Mouse (Mus musculus) stomach, embryonic 14.5 days (tissue): Measurements from ENCODE around the gene Fosl1. TPM values are rescaled to one million over a fixed set of nuclear protein-coding genes. Genes with fewer than 3 reads are reported as not detected.

Experiments used
- ATAC-seq: fragments of 200-750 bp; cut with Nextera tagmentation; 2 replicates; pipeline ENCODE4 v1.8.0; 2017; ENCODE audit warnings: low read depth, moderate TSS enrichment; ENCODE audit not compliant: insufficient number of reproducible peaks, insufficient read depth, low FRiP score
- H3K27ac ChIP-seq: fragments of 300-500 bp; sonication (generic); 2 replicates; pipeline ENCODE4 v1.5.1; 2014; ENCODE audit warnings: mild to moderate bottlenecking, low read length, moderate library complexity, mixed read lengths
- H3K27me3 ChIP-seq: fragments of 300-500 bp; sonication (generic); 2 replicates; pipeline ENCODE4 v1.6.1; 2014; ENCODE audit warnings: low read length, control low read depth, mixed read lengths; ENCODE audit not compliant: control insufficient read depth, insufficient read depth
- H3K36me3 ChIP-seq: fragments of 300-500 bp; sonication (generic); 2 replicates; pipeline ENCODE4 v1.6.1; 2014; ENCODE audit warnings: mild to moderate bottlenecking, control low read depth, low read length, moderate library complexity, mixed read lengths; ENCODE audit not compliant: control insufficient read depth, insufficient read depth
- H3K4me1 ChIP-seq: fragments of 300-500 bp; sonication (generic); 2 replicates; pipeline ENCODE4 v1.6.1; 2014; ENCODE audit warnings: low read length, control low read depth, mixed read lengths; ENCODE audit not compliant: control insufficient read depth, insufficient read depth
- H3K4me2 ChIP-seq: fragments of 300-500 bp; sonication (generic); replicated peaks from 2 replicates; pipeline ENCODE4 v1.6.1; 2014; ENCODE audit warnings: low read depth, low read length, control low read depth
- H3K4me3 ChIP-seq: fragments of 300-500 bp; sonication (generic); 2 replicates; pipeline ENCODE4 v1.5.1; 2014; ENCODE audit warnings: low read depth, low read length, control low read depth
- H3K9ac ChIP-seq: fragments of 300-500 bp; sonication (generic); replicated peaks from 2 replicates; pipeline ENCODE4 v1.6.1; 2014; ENCODE audit warnings: low read depth, mild to moderate bottlenecking, control low read depth, low read length, moderate library complexity, mixed read lengths
- H3K9me3 ChIP-seq: fragments of 300-500 bp; sonication (generic); 2 replicates; pipeline ENCODE4 v1.6.1; 2016; ENCODE audit warnings: low read depth, low read length, control low read depth; ENCODE audit not compliant: control insufficient read depth
- WGBS: fragments of 180-500 bp; shearing (Covaris S2); extraction: QIAGEN DNeasy Blood & Tissue Kit; methylation state at CpG from one replicate; pipeline ENCODE4 v1.1.7; 2014; 5-methylcytosine and 5-hydroxymethylcytosine counted together
- polyA plus RNA-seq: library from polyadenylated mRNA; unstranded; fragments of >200 nt; fragmentation: Nextera tagmentation; extraction: Ambion mirVana; gene quantifications from 2 replicates; pipeline ENCODE4 v1.2.1, GENCODE M21; 2014

Fosl1 gene
- polyA plus RNA-seq, 1 experiment from 2014 or later, result not detected

GRCm38 (mm10) chr19:5444371-5444908 lies 2.9 kb upstream of the Fosl1 start:
- no peak overlapping the region for H3K27ac ChIP-seq
- no peak for ATAC-seq
- 58% methylated on average over 9 of the region's 9 CpGs for WGBS
- H3K9ac ChIP-seq, result no peak overlapping the region
- H3K4me2 ChIP-seq, result no peak overlapping the region
- H3K9me3 ChIP-seq, result 0 out of 2 replicates have a peak, but pooled peaks cover 5% of the 10 kb centered on the region
- H3K4me1 ChIP-seq, result peaks cover 16% of the 10 kb centered on the region
- H3K4me3 ChIP-seq, result no peak overlapping the region
- no peaks in the 10 kb centered on the region for H3K36me3 ChIP-seq
- peaks cover 14% of the 10 kb centered on the region for H3K27me3 ChIP-seq

GRCm38 (mm10) chr19:5444954-5445353 lies 2.4 kb upstream of the Fosl1 start:
- H3K27me3 ChIP-seq, result peaks cover 14% of the 10 kb centered on the region
- ATAC-seq, result no peak
- peaks cover 16% of the 10 kb centered on the region for H3K4me1 ChIP-seq
- H3K4me2 ChIP-seq, result no peak overlapping the region
- no peak overlapping the region for H3K27ac ChIP-seq
- no peaks in the 10 kb centered on the region for H3K36me3 ChIP-seq
- 0 out of 2 replicates have a peak, but pooled peaks cover 5% of the 10 kb centered on the region for H3K9me3 ChIP-seq
- H3K9ac ChIP-seq, result no peak overlapping the region
- H3K4me3 ChIP-seq, result no peak overlapping the region
- WGBS, result 19% methylated on average over 7 of the region's 7 CpGs

- no peak overlapping the region for H3K27ac ChIP-seq
- no peak overlapping the region for H3K4me2 ChIP-seq
- no peak overlapping the region for H3K4me3 ChIP-seq
- no peaks in the 10 kb centered on the region for H3K36me3 ChIP-seq
- H3K4me1 ChIP-seq, result peaks cover 16% of the 10 kb centered on the region
- H3K9me3 ChIP-seq, result no peaks in the 10 kb centered on the region
- no peak for ATAC-seq
- WGBS, result 89% methylated on average over 5 of the region's 5 CpGs
- H3K27me3 ChIP-seq, result peaks cover 14% of the 10 kb centered on the region
- no peak overlapping the region for H3K9ac ChIP-seq
Measured at GRCm38 (mm10) chr19:5445747-5446146, 1.6 kb upstream of the Fosl1 start.

GRCm38 (mm10) chr19:5448354-5449150 lies 1.2 kb downstream of the Fosl1 start:
- 7% methylated on average over 36 of the region's 36 CpGs for WGBS
- ATAC-seq, result no peak
- Histone ChIP-seq H3K4me3 (peak overlapping the region; percentile 47), H3K27ac (no peak overlapping the region), H3K4me1 (peaks cover 16% of the 10 kb centered on the region), H3K27me3 (peaks cover 14% of the 10 kb centered on the region), H3K4me2 (peak overlapping the region; percentile 99), H3K9me3 (no peaks in the 10 kb centered on the region), H3K9ac (no peak overlapping the region), H3K36me3 (no peaks in the 10 kb centered on the region)

- Histone ChIP-seq H3K27ac (no peak overlapping the region), H3K4me3 (no peak overlapping the region), H3K27me3 (peaks cover 14% of the 10 kb centered on the region), H3K9me3 (no peaks in the 10 kb centered on the region), H3K4me1 (peaks cover 16% of the 10 kb centered on the region), H3K4me2 (no peak overlapping the region), H3K9ac (no peak overlapping the region), H3K36me3 (0 out of 2 replicates have a peak, but pooled peaks cover 6% of the 10 kb centered on the region)
- 81% methylated on average over 3 of the region's 3 CpGs for WGBS
- ATAC-seq, result no peak
Measured at GRCm38 (mm10) chr19:5449673-5450072, 2.3 kb downstream of the Fosl1 start.

GRCm38 (mm10) chr19:5451766-5452165 lies 4.4 kb downstream of the Fosl1 start:
- Histone ChIP-seq H3K27ac (no peak overlapping the region), H3K4me2 (no peak overlapping the region), H3K4me1 (peaks cover 34% of the 10 kb centered on the region), H3K36me3 (0 out of 2 replicates have a peak, but pooled peaks cover 6% of the 10 kb centered on the region), H3K27me3 (peaks cover 10% of the 10 kb centered on the region), H3K4me3 (no peak overlapping the region), H3K9me3 (no peaks in the 10 kb centered on the region), H3K9ac (no peak overlapping the region)
- ATAC-seq, result no peak
- whole genome bisulfite sequencing, result 79% methylated on average over 6 of the region's 6 CpGs

- Histone ChIP-seq H3K4me1 (peaks cover 24% of the 10 kb centered on the region), H3K27me3 (no peaks in the 10 kb centered on the region), H3K9ac (no peak overlapping the region), H3K4me2 (peak overlapping the region; percentile 99), H3K36me3 (0 out of 2 replicates have a peak, but pooled peaks cover 6% of the 10 kb centered on the region), H3K27ac (no peak overlapping the region), H3K4me3 (peak overlapping the region; percentile 74), H3K9me3 (no peaks in the 10 kb centered on the region)
- 80% methylated on average over 12 of the region's 12 CpGs for WGBS
- ATAC-seq, result no peak
Measured at GRCm38 (mm10) chr19:5455037-5455436, 7.7 kb downstream of the Fosl1 start.

- H3K27me3 ChIP-seq, result no peaks in the 10 kb centered on the region
- H3K9ac ChIP-seq, result peak overlapping the region; percentile 78; the same call in 1 of the 2 replicates
- WGBS, result 50% methylated on average over 8 of the region's 8 CpGs
- no peaks in the 10 kb centered on the region for H3K9me3 ChIP-seq
- H3K36me3 ChIP-seq, result 0 out of 2 replicates have a peak, but pooled peaks cover 6% of the 10 kb centered on the region
- H3K4me3 ChIP-seq, result peak overlapping the region; percentile 74
- H3K4me2 ChIP-seq, result peak overlapping the region; percentile 99
- peaks cover 24% of the 10 kb centered on the region for H3K4me1 ChIP-seq
- ATAC-seq, result no peak
- H3K27ac ChIP-seq, result peak overlapping the region; percentile 58; the same call in 1 of the 2 replicates
Measured at GRCm38 (mm10) chr19:5455568-5455967, 8.2 kb downstream of the Fosl1 start.
